Mouse (Mus musculus) liver, embryonic 15.5 days (tissue): Measurements from ENCODE around the gene Cmtm7. TPM values are rescaled to one million over a fixed set of nuclear protein-coding genes. Genes with fewer than 3 reads are reported as not detected.

ENCODE experiments used
- ATAC-seq: fragments of 200-750 bp; cut with Nextera tagmentation; 2 replicates; pipeline ENCODE4 v1.8.0; 2017; ENCODE audit warnings: moderate number of reproducible peaks, mild to moderate bottlenecking, moderate library complexity; ENCODE audit not compliant: insufficient read depth
- H3K27ac ChIP-seq: fragments of 300-500 bp; sonication (generic); replicated peaks from 2 replicates; pipeline ENCODE4 v1.5.1; 2015; ENCODE audit warnings: mild to moderate bottlenecking, inconsistent platforms
- H3K27me3 ChIP-seq: fragments of 300-500 bp; sonication (generic); 2 replicates; pipeline ENCODE4 v1.6.1; 2015; ENCODE audit warnings: mild to moderate bottlenecking, inconsistent platforms
- H3K36me3 ChIP-seq: fragments of 300-500 bp; sonication (generic); replicated peaks from 2 replicates; pipeline ENCODE4 v1.6.1; 2015; ENCODE audit warnings: moderate library complexity, mild to moderate bottlenecking, inconsistent platforms
- H3K4me1 ChIP-seq: fragments of 300-500 bp; sonication (generic); replicated peaks from 2 replicates; pipeline ENCODE4 v1.6.1; 2015; ENCODE audit warnings: inconsistent platforms
- H3K4me2 ChIP-seq: fragments of 300-500 bp; sonication (generic); 2 replicates; pipeline ENCODE4 v1.6.1; 2015; ENCODE audit warnings: moderate library complexity, mild to moderate bottlenecking, inconsistent platforms
- H3K4me3 ChIP-seq: fragments of 300-500 bp; sonication (generic); replicated peaks from 2 replicates; pipeline ENCODE4 v1.5.1; 2015; ENCODE audit warnings: mild to moderate bottlenecking, inconsistent platforms
- H3K9ac ChIP-seq: fragments of 300-500 bp; sonication (generic); 2 replicates; pipeline ENCODE4 v1.6.1; 2015; ENCODE audit warnings: moderate library complexity, mild to moderate bottlenecking, inconsistent platforms
- H3K9me3 ChIP-seq: fragments of 300-500 bp; sonication (generic); replicated peaks from 2 replicates; pipeline ENCODE4 v1.6.1; 2016; ENCODE audit warnings: inconsistent platforms
- WGBS: fragments of 180-500 bp; shearing (Covaris S2); methylation state at CpG from one replicate; pipeline ENCODE4 v1.1.7; 2015; ENCODE audit warnings: mixed read lengths; ENCODE audit not compliant: insufficient replicate concordance; 5-methylcytosine and 5-hydroxymethylcytosine counted together
- polyA plus RNA-seq: library from polyadenylated mRNA; unstranded; fragments of >200 nt; fragmentation: Nextera tagmentation; extraction: Ambion mirVana; gene quantifications from 2 replicates; pipeline ENCODE4 v1.2.1, GENCODE M21; 2015

The Cmtm7 gene
- polyA plus RNA-seq, 1 experiment from 2014 or later: 56.5 TPM

DNA sequence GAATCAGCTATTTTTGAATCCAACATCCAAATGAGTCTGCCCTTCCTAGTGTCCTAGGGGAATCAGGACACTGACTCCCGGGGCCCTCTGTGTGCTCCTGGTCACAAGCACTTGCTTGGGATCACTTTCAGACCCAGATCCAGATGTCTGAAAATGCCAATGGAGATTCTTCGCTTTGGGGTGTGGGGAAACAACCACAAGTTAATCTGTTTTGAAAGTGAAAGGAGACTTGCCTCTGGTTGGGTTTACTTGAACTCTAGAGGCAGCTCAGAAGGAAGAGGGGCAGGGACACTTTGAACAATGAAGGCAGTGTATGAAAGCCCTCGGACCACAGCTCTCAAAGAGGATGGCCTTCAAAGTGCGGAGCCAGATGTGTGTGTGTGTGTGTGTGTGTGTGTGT is 12.8 kb upstream of the Cmtm7 start:
- H3K27ac ChIP-seq: no peak overlapping the region
- no peak overlapping the region for H3K4me3 ChIP-seq
- H3K4me1 ChIP-seq: 0 out of 2 replicates have a peak, but pooled peaks cover 3% of the 10 kb centered on the region
- 55% methylated on average over 4 of the region's 4 CpGs for WGBS
- 0 out of 2 replicates have a peak, but pooled peaks cover 2% of the 10 kb centered on the region for H3K36me3 ChIP-seq
- no peak overlapping the region for H3K9ac ChIP-seq
- H3K27me3 ChIP-seq: no peaks in the 10 kb centered on the region
- ATAC-seq: no peak
- no peaks in the 10 kb centered on the region for H3K9me3 ChIP-seq
- no peak overlapping the region for H3K4me2 ChIP-seq

GRCm38 (mm10) chr9:114793764-114794295 is 12.2 kb upstream of the Cmtm7 start:
- WGBS: 46% methylated on average over 9 of the region's 9 CpGs
- H3K4me3 ChIP-seq: no peak overlapping the region
- no peak overlapping the region for H3K27ac ChIP-seq
- H3K4me1 ChIP-seq: peaks cover 7% of the 10 kb centered on the region
- no peak overlapping the region for H3K9ac ChIP-seq
- no peak overlapping the region for H3K4me2 ChIP-seq
- H3K9me3 ChIP-seq: no peaks in the 10 kb centered on the region
- no peaks in the 10 kb centered on the region; the same call in 1 of the 2 replicates for H3K27me3 ChIP-seq
- ATAC-seq: no peak
- H3K36me3 ChIP-seq: 0 out of 2 replicates have a peak, but pooled peaks cover 2% of the 10 kb centered on the region

DNA sequence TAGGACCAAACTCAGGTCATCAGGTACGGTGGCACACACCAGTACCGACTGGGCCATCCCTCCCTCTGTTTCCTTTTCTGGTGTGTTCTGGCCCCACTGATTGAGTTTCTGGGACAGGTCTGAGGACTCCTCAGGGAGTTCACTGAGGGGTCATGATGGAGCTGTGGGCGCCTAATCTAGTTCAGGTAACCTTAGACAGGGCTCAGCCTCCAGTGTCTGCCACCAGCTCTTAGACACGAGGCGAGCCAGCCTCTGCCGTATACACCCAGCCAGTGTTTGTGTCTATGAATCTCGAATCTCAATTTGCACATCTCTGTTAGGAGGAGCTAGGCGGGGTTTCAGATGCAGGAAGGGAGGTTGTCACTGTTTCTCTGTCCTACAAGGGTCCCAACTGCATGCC is 8.3 kb upstream of the Cmtm7 start:
- Histone ChIP-seq H3K27ac (no peak overlapping the region), H3K9ac (no peak overlapping the region), H3K4me1 (peaks cover 23% of the 10 kb centered on the region), H3K4me2 (no peak overlapping the region), H3K36me3 (no peaks in the 10 kb centered on the region), H3K4me3 (no peak overlapping the region), H3K27me3 (no peaks in the 10 kb centered on the region; the same call in 1 of the 2 replicates), H3K9me3 (no peaks in the 10 kb centered on the region)
- WGBS: 56% methylated on average over 8 of the region's 8 CpGs
- no peak for ATAC-seq

DNA sequence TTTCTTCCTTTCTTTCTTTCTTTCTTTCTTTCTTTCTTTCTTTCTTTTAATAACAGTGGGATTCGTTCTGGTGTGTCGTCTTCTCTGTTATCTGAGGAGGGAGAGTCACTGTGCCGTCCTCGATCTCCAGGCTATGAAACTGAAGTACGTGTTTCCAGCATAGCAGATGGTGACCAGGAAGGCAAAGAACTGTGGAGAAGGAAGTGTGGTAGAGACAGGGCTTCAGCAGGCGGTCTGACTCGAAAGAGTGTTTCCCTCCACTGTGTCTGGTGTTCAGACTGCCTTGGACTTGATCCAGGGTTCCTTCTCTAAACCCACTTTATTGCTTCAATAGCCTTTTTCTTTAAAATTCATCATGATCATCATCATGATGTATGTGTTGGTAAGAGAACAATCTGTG is 7.9 kb upstream of the Cmtm7 start:
- Histone ChIP-seq H3K36me3 (no peaks in the 10 kb centered on the region), H3K4me2 (no peak overlapping the region), H3K4me1 (peaks cover 23% of the 10 kb centered on the region), H3K27ac (no peak overlapping the region), H3K9me3 (no peaks in the 10 kb centered on the region), H3K9ac (no peak overlapping the region), H3K4me3 (no peak overlapping the region), H3K27me3 (no peaks in the 10 kb centered on the region; the same call in 1 of the 2 replicates)
- WGBS: 16% methylated on average over 7 of the region's 7 CpGs
- ATAC-seq: no peak

DNA sequence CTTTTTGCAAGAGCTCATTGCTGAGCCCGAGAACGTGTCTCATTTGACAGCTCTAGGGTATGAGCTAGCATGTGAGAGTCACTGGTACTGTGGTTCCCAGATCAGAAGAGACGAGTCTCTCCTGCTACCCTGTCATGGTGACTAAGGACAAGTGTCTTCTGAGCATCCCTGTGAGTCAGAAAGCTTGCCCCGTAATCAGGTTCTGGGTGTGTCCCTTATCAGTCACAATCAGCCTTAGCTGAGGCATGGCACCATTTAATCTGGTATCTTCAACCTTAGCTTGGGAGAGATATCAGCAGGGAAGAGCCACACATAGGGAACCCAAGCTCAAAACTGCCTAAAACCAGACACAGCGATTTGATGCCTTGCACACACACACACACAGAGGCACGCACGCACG is 7.0 kb upstream of the Cmtm7 start:
- no peak for ATAC-seq
- H3K9me3 ChIP-seq: no peaks in the 10 kb centered on the region
- 42% methylated on average over 8 of the region's 8 CpGs for WGBS

DNA sequence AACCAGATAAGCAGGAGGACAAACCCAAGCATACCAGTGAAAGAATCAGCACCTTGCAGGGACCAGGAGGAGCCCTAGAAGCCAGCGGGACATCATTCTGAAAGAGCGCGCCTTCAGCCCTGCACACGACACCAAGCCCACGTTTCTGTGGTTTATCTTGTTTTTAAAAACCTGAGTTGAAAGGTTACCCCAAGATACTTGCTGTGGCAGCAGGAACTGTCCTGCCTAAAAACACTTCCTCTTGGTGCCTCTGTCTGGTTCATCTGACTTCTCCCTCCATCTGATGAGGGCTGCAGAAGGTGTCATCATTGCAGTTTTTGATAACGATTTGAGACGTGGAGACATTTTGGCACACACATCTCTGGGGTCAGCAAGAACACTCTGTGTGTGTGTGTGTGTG is 6.1 kb upstream of the Cmtm7 start:
- Histone ChIP-seq H3K4me1 (peaks cover 23% of the 10 kb centered on the region), H3K4me2 (no peak overlapping the region), H3K9ac (no peak overlapping the region), H3K9me3 (no peaks in the 10 kb centered on the region), H3K36me3 (no peaks in the 10 kb centered on the region), H3K27ac (peak overlapping the region; percentile 55; the same call in 1 of the 2 replicates), H3K4me3 (no peak overlapping the region), H3K27me3 (no peaks in the 10 kb centered on the region; the same call in 1 of the 2 replicates)
- WGBS: 21% methylated on average over 7 of the region's 7 CpGs
- no peak for ATAC-seq

More for the DNA sequence above, 7.0 kb upstream of the Cmtm7 start:
- peaks cover 23% of the 10 kb centered on the region for H3K4me1 ChIP-seq
- no peak overlapping the region for H3K9ac ChIP-seq
- H3K4me2 ChIP-seq: no peak overlapping the region
- no peak overlapping the region for H3K4me3 ChIP-seq
- H3K27ac ChIP-seq: no peak overlapping the region
- no peaks in the 10 kb centered on the region; the same call in 1 of the 2 replicates for H3K27me3 ChIP-seq
- no peaks in the 10 kb centered on the region for H3K36me3 ChIP-seq

GRCm38 (mm10) chr9:114787134-114787533 is 5.5 kb upstream of the Cmtm7 start:
- 66% methylated on average over 5 of the region's 5 CpGs for WGBS
- Histone ChIP-seq H3K36me3 (no peaks in the 10 kb centered on the region), H3K27ac (0 out of 2 replicates have a peak overlapping the region, but pooled peaks have one; percentile 29), H3K9me3 (no peaks in the 10 kb centered on the region), H3K4me1 (peaks cover 26% of the 10 kb centered on the region), H3K9ac (no peak overlapping the region), H3K4me2 (no peak overlapping the region), H3K4me3 (no peak overlapping the region), H3K27me3 (no peaks in the 10 kb centered on the region; the same call in 1 of the 2 replicates)
- ATAC-seq: no peak

DNA sequence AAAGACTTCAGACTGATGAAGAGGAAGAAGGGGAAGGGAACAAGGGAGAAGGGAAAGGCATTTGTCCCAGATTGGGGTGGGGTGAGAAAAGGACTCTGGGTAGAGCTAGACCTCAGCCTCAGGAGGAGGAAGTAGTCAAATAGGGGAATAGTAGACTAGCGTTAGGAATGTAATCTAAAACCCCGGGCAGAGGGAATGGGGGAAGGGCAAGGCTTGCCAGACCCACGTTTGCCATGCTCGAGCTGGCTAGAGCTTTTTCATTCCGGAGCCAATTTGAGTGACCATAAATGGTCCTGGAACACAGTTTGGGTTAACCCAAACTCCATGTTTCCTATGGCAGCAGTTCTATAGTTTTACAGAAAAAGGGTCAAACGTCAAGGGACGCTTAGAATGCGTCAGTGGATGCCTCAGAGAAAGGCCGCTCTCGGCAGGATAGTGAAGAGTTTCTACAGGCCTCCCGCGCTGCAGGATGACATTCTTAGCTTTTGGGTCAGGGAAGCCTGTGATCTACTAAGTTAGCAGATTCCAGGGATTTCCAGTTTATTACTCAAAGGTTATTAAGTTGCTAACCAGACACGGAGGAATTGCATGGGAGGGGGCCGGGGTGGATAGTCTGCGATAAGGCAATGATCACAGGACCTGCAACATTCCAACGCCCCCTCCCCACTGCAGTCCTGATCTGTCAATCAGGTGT is 3.9 kb upstream of the Cmtm7 start:
- Histone ChIP-seq H3K27me3 (peaks cover 14% of the 10 kb centered on the region), H3K27ac (no peak overlapping the region), H3K9me3 (no peaks in the 10 kb centered on the region), H3K4me2 (no peak overlapping the region), H3K9ac (no peak overlapping the region), H3K4me1 (peaks cover 40% of the 10 kb centered on the region), H3K36me3 (no peaks in the 10 kb centered on the region), H3K4me3 (no peak overlapping the region)
- no peak for ATAC-seq
- 30% methylated on average over 16 of the region's 16 CpGs for WGBS

GRCm38 (mm10) chr9:114780746-114781525 is 720 bp downstream of the Cmtm7 start:
- WGBS: 0% methylated on average over 38 of the region's 38 CpGs
- peak overlapping the region; percentile 60 for H3K4me3 ChIP-seq
- H3K36me3 ChIP-seq: no peaks in the 10 kb centered on the region
- H3K4me1 ChIP-seq: peaks cover 55% of the 10 kb centered on the region
- H3K27ac ChIP-seq: peak overlapping the region; percentile 84
- no peaks in the 10 kb centered on the region for H3K9me3 ChIP-seq
- peaks cover 23% of the 10 kb centered on the region for H3K27me3 ChIP-seq
- H3K4me2 ChIP-seq: peak overlapping the region; percentile 84
- peak; percentile 54; the same call in 1 of the 2 replicates for ATAC-seq
- peak overlapping the region; percentile 46 for H3K9ac ChIP-seq

DNA sequence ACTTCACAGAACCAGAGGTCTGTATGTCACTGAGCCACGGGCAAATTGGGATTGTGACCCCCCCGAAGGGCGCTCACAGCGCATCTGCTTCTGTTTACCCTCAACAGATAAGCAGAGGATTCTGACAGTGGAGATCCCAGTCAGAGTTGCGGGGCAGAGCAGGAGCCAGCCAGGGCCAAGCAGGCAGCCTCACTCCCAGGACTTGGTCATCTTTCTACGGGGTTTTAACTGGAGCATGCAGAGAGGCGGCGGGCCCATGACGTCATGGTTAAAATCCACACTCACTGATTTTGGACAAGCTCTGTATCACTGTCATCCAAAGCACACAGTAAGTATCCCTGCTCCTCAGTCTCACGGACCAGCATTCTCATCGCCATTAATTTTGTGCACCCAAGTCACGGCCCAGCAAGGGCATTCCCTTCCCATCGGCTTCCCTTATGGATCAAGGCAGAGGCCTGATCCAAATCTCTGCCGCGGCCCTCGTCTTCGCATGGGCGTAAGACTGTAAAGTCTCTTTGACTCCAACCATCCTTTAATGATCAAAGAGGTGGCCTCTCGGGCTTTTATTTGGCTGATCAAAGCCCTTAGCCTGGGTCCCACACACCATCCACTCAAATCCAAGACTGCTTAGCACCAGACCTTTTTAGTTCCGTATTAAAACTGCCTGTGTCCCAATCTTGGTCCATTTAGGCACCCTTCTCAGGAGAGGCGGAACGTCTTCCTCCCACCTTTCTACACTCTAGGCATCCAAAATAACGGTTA is 1.5 kb downstream of the Cmtm7 start:
- Histone ChIP-seq H3K27ac (peak overlapping the region; percentile 84), H3K9me3 (no peaks in the 10 kb centered on the region), H3K4me3 (peak overlapping the region; percentile 60), H3K4me1 (peaks cover 55% of the 10 kb centered on the region), H3K27me3 (peaks cover 23% of the 10 kb centered on the region), H3K9ac (peak overlapping the region; percentile 46; the same call in 1 of the 2 replicates), H3K36me3 (no peaks in the 10 kb centered on the region), H3K4me2 (peak overlapping the region; percentile 84)
- 10% methylated on average over 23 of the region's 23 CpGs for WGBS
- ATAC-seq: no peak
